Mouse (Mus musculus) T-cell, adult 2 months (primary cell): Measurements from ENCODE around the gene 2810021J22Rik.
A peak's percentile ranks its signal among the peaks of the same experiment; 100 is the strongest.
"Not testable (repeated sequence)": the region's sequence is repeated elsewhere in the genome, so short reads cannot be mapped to it uniquely, and the experiment has no call there.

ENCODE experiments used
- DNase-seq: peaks from one replicate; pipeline ENCODE4 v3.0.0; 2022; ENCODE audit warnings: low spot score

The 2810021J22Rik gene

GRCm38 (mm10) chr11:58867039-58867953, at the start of gene 2810021J22Rik:
TSS of gene 2810021J22Rik (plus strand) at chr11:58867216.
- DNase-seq = peak; percentile 87

- not testable (repeated sequence) for DNase-seq
Observed at GRCm38 (mm10) chr11:58828937-58829336, 38.1 kb upstream of the 2810021J22Rik start, which contains the start of gene Olfr312. TSS of gene Olfr312 (plus strand) at chr11:58829237.

- peak; percentile 50 for DNase-seq
Observed at GRCm38 (mm10) chr11:58829764-58830163, 37.3 kb upstream of the 2810021J22Rik start.

GRCm38 (mm10) chr11:58832541-58832940, 34.5 kb upstream of the 2810021J22Rik start:
- DNase-seq = peak; percentile 17

GRCm38 (mm10) chr11:58838951-58839350, 28.1 kb upstream of the 2810021J22Rik start, which contains the start of gene Olfr311:
TSS of gene Olfr311 (plus strand) at chr11:58839251.
- DNase-seq = not testable (repeated sequence)

- peak; percentile 91 for DNase-seq
Observed at GRCm38 (mm10) chr11:58846919-58847461, 20.0 kb upstream of the 2810021J22Rik start, which contains the start of gene Gm12258. TSS of gene Gm12258 (plus strand) at chr11:58847158.

GRCm38 (mm10) chr11:58847636-58848035, 19.4 kb upstream of the 2810021J22Rik start:
- DNase-seq = no peak

GRCm38 (mm10) chr11:58849731-58850130, 17.3 kb upstream of the 2810021J22Rik start:
- no peak for DNase-seq

GRCm38 (mm10) chr11:58860744-58861143, 6.3 kb upstream of the 2810021J22Rik start:
- DNase-seq = no peak

GRCm38 (mm10) chr11:58867954-58868330, 926 bp downstream of the 2810021J22Rik start:
- no peak for DNase-seq

GRCm38 (mm10) chr11:58870961-58871360, 3.9 kb downstream of the 2810021J22Rik start:
- DNase-seq = no peak

- peak; percentile 16 for DNase-seq
Observed at GRCm38 (mm10) chr11:58883756-58884155, 16.7 kb downstream of the 2810021J22Rik start.

GRCm38 (mm10) chr11:58890511-58890910, 23.5 kb downstream of the 2810021J22Rik start:
- no peak for DNase-seq

- DNase-seq = no peak
Observed at GRCm38 (mm10) chr11:58894456-58894855, 27.4 kb downstream of the 2810021J22Rik start.

GRCm38 (mm10) chr11:58897485-58897884, 30.5 kb downstream of the 2810021J22Rik start:
- no peak for DNase-seq

- no peak for DNase-seq
Observed at GRCm38 (mm10) chr11:58901080-58901479, 34.1 kb downstream of the 2810021J22Rik start.

- peak; percentile 93 for DNase-seq
Observed at GRCm38 (mm10) chr11:58903511-58904409, 36.7 kb downstream of the 2810021J22Rik start, which contains the start of gene Zfp39. TSS of gene Zfp39 (minus strand) at chr11:58904225.

- DNase-seq = no peak
Observed at GRCm38 (mm10) chr11:58904410-58904718, 37.3 kb downstream of the 2810021J22Rik start.

- DNase-seq = peak; percentile 14
Observed at GRCm38 (mm10) chr11:58904838-58905237, 37.8 kb downstream of the 2810021J22Rik start.

- no peak for DNase-seq
Observed at GRCm38 (mm10) chr11:58913776-58914175, 46.8 kb downstream of the 2810021J22Rik start.

GRCm38 (mm10) chr11:58914461-58915028, 47.5 kb downstream of the 2810021J22Rik start:
- DNase-seq = no peak
